Mouse (Mus musculus): Measurements from ENCODE around the gene Eda. TPM values are rescaled to one million over a fixed set of nuclear protein-coding genes. Genes with fewer than 3 reads are reported as not detected.
"Not testable (repeated sequence)": the region's sequence is repeated elsewhere in the genome, so short reads cannot be mapped to it uniquely, and the experiment has no call there.

Eda gene
- polyA plus RNA-seq, 1 experiment from 2014 or later: 1.9 TPM

GRCm38 (mm10) chrX:100442617-100443016 lies 467.2 kb downstream of the Eda start, which contains the start of gene Awat2:
Awat2 (minus strand) TSS chrX:100442717.
- not testable (repeated sequence) for H3K36me3 ChIP-seq; H3K9me3 ChIP-seq (replicated peaks); H3K27ac ChIP-seq (replicated peaks); H3K4me1 ChIP-seq; H3K4me3 ChIP-seq; DNase-seq (ENCODE audit: low spot score)
- 88% methylated on average over 2 of the region's 2 CpGs for WGBS
- H3K27me3 ChIP-seq (ENCODE audit: low read depth, poor library complexity, severe bottlenecking): peaks cover 70% of the 10 kb centered on the region

GRCm38 (mm10) chrX:100443532-100443931 lies 468.1 kb downstream of the Eda start:
- WGBS: 91% methylated on average over 7 of the region's 7 CpGs
- H3K4me3 ChIP-seq: no peak overlapping the region
- H3K36me3 ChIP-seq: no peaks in the 10 kb centered on the region
- DNase-seq (ENCODE audit: low spot score): no peak
- no peaks in the 10 kb centered on the region for H3K9me3 ChIP-seq (replicated peaks)
- H3K4me1 ChIP-seq: peaks cover 5% of the 10 kb centered on the region; the same call in 1 of the 2 replicates
- H3K27me3 ChIP-seq (ENCODE audit: low read depth, poor library complexity, severe bottlenecking): peaks cover 72% of the 10 kb centered on the region
- no peak overlapping the region for H3K27ac ChIP-seq (replicated peaks)

MicroRNAs encoded within 50 kb of the gene (microRNA counts, 519-probe panel; counts per million panel counts)
- 4,740 counts per million, percentile 25 among the panel's probes with 10 or more counts for microRNA mmu-miR-676

Small RNAs within 50 kb of the gene (microRNA-seq; reads per million reads assigned to microRNA genes)
- 1,037 reads per million, percentile 76 among the genes with 10 or more reads in this experiment for gene Mir676

Other genes starting within 250 kb of the Eda start
- 0.56 and 1.1 TPM in 2 replicates for gene Tmem28, start 154.6 kb upstream of the Eda start, polyA plus RNA-seq (2016; fragmentation: Nextera tagmentation; extraction: Ambion mirVana)

Data from midbrain, embryonic 10.5 days (tissue).